Mouse (Mus musculus): ENCODE measurements around the gene Vmn1r202.
"Not testable (repeated sequence)": the region's sequence is repeated elsewhere in the genome, so short reads cannot be mapped to it uniquely, and the experiment has no call there.

Gene Vmn1r202

GRCm38 (mm10) chr13:22505281-22505680 lies at the start of gene Vmn1r202:
Gene Vmn1r202 (minus strand): TSS chr13:22505381.
- DNase-seq (ENCODE audit: low spot score), result no peak

- not testable (repeated sequence) for DNase-seq (ENCODE audit: low spot score)
Observed at GRCm38 (mm10) chr13:22552898-22553297, 47.7 kb upstream of the Vmn1r202 start, which contains the start of gene Vmn1r204. Gene Vmn1r204 (plus strand): TSS chr13:22553198.

GRCm38 (mm10) chr13:22517814-22518213 lies 12.6 kb upstream of the Vmn1r202 start, which contains the start of gene Vmn1r203:
Gene Vmn1r203 (plus strand): TSS chr13:22518114.
- DNase-seq (ENCODE audit: low spot score), result no peak

GRCm38 (mm10) chr13:22502431-22502830 lies 2.8 kb downstream of the Vmn1r202 start:
- DNase-seq (ENCODE audit: low spot score), result no peak

GRCm38 (mm10) chr13:22471623-22472022 lies 33.6 kb downstream of the Vmn1r202 start, which contains the start of gene Vmn1r201:
Gene Vmn1r201 (plus strand): TSS chr13:22471923.
- no peak for DNase-seq (ENCODE audit: low spot score)

GRCm38 (mm10) chr13:22455145-22455544 lies 50.0 kb downstream of the Vmn1r202 start:
- no peak for DNase-seq (ENCODE audit: low spot score)

Measured in testis, postnatal 14 days (tissue).